Mouse (Mus musculus) brown adipose tissue, adult 24 weeks (tissue): Measurements from ENCODE around the gene Gnmt. TPM values are rescaled to one million over a fixed set of nuclear protein-coding genes. Genes with fewer than 3 reads are reported as not detected.

Experiments
- H3K27ac ChIP-seq: fragments of 200-500 bp; replicated peaks from 2 replicates; pipeline ENCODE4 v1.5.1; 2012; ENCODE audit warnings: low read depth, mild to moderate bottlenecking, low read length
- H3K4me1 ChIP-seq: fragments of 200-500 bp; 2 replicates; pipeline ENCODE4 v1.6.1; 2012; ENCODE audit warnings: low read length, mixed read lengths; ENCODE audit not compliant: control insufficient read depth, insufficient read depth, insufficient read length
- H3K4me3 ChIP-seq: fragments of 200-500 bp; 2 replicates; pipeline ENCODE4 v1.5.1; 2012; ENCODE audit warnings: low read depth, mild to moderate bottlenecking, low read length, moderate library complexity; ENCODE audit not compliant: insufficient read depth
- polyA plus RNA-seq: library from polyadenylated mRNA; stranded (reverse); fragments of >200 nt; gene quantifications from 2 replicates; pipeline ENCODE4 v1.2.4, GENCODE M21; 2012; ENCODE audit not compliant: missing spikeins, insufficient read depth, insufficient read length

The Gnmt gene
- polyA plus RNA-seq, 1 experiment = 4.0 TPM

DNA sequence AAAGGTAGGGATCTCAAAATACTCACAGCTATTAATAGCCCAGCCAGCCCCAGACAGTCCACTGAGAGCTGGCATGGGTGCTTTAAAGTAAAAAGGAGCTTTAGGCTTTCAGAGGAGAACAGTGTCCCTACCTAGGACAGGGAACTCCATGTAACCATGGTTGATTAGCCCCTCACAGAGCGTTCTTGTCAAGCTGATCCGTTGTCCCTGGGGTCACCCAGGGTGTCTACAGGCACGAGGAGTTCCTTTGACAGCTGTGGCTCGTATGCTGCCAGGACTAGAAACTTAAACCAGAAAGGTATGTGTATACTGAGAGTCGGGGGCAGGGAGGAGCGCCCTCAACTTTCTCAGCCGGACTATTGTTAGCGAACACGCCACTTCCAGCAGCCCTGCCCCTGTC, 50.1 kb downstream of the Gnmt start:
- Histone ChIP-seq H3K4me1 (peaks cover 4% of the 10 kb centered on the region; the same call in 1 of the 2 replicates), H3K27ac (no peak overlapping the region), H3K4me3 (peak overlapping the region; percentile 81; the same call in 1 of the 2 replicates)

DNA sequence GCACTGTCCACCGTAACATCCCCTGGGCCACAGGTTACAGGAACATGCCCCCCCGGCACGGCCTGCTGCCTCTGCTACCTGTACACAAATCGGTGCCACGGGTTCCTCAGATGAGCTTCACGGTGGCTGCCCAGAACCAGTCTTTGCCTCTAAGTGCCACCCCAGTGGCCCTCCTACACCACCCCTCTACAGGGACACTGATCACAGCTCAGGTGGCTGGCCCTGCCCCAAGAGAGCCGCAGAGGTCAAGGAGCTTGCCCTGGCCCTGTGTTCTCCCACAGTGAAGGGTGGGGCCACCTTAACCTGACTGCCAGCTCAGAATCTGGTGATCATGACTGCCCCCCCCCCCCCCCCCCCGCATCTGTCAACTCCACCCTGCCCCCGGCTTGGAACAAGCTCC, 50.6 kb downstream of the Gnmt start, which contains the start of gene Mea1:
Mea1 (plus strand) TSS at position 378 of the 400 bp plus-strand sequence.
- H3K4me3 ChIP-seq = peak within 1 kb of the TSS; percentile 81
- no peak within 1 kb of the TSS for H3K27ac ChIP-seq

More for the DNA sequence above, 50.6 kb downstream of the Gnmt start, which contains the start of gene Mea1:
- peaks cover 4% of the 10 kb centered on the region; the same call in 1 of the 2 replicates for H3K4me1 ChIP-seq

Other genes with a start within 250 kb of the Gnmt start
- gene Ttbk1, start 241.5 kb downstream of the Gnmt start, polyA plus RNA-seq = not detected in 2 replicates
- 0.87 TPM in 1 of 2 replicates, not detected in the other for gene Dnph1, start 232.5 kb downstream of the Gnmt start, polyA plus RNA-seq
- gene Cul9, start 182.8 kb downstream of the Gnmt start, polyA plus RNA-seq = 11.6 and 14.5 TPM in 2 replicates
- gene Srf, start 173.0 kb downstream of the Gnmt start, polyA plus RNA-seq = 17.6 and 19.1 TPM in 2 replicates
- gene Ptk7, start 99.7 kb downstream of the Gnmt start, polyA plus RNA-seq = 0.42 TPM in 1 of 2 replicates, not detected in the other
- gene Klc4, start 83.1 kb downstream of the Gnmt start, polyA plus RNA-seq = 15.7 and 15.9 TPM in 2 replicates
- 118 and 151 TPM in 2 replicates for gene Mrpl2, start 82.9 kb downstream of the Gnmt start, polyA plus RNA-seq
- gene Cul7, start 78.8 kb downstream of the Gnmt start, polyA plus RNA-seq = 8.9 and 13.8 TPM in 2 replicates
- 19.7 and 20.6 TPM in 2 replicates for gene Rrp36, start 54.8 kb downstream of the Gnmt start, polyA plus RNA-seq
- gene Mea1, start 50.4 kb downstream of the Gnmt start, polyA plus RNA-seq = 121 and 148 TPM in 2 replicates
- gene Klhdc3, start 48.3 kb downstream of the Gnmt start, polyA plus RNA-seq = 24.2 and 24.8 TPM in 2 replicates
- gene Ppp2r5d, start 24.1 kb downstream of the Gnmt start, polyA plus RNA-seq = 33.3 and 37.8 TPM in 2 replicates
- gene Pex6, start 17.7 kb downstream of the Gnmt start, polyA plus RNA-seq = 42.3 and 56.0 TPM in 2 replicates
- gene Cnpy3, start 23.0 kb upstream of the Gnmt start, polyA plus RNA-seq = 14.2 and 16.3 TPM in 2 replicates
- gene Ptcra, start 34.5 kb upstream of the Gnmt start, polyA plus RNA-seq = not detected in 2 replicates
- 62.8 and 70.6 TPM in 2 replicates for gene 2310039H08Rik, start 43.5 kb upstream of the Gnmt start, polyA plus RNA-seq
- gene Rpl7l1, start 53.5 kb upstream of the Gnmt start, polyA plus RNA-seq = 51.1 and 77.6 TPM in 2 replicates
- 5.3 and 9.8 TPM in 2 replicates for gene Bicral, start 129.3 kb upstream of the Gnmt start, polyA plus RNA-seq
- 10.1 TPM in 2 replicates for gene Tbcc, start 161.5 kb upstream of the Gnmt start, polyA plus RNA-seq
- not detected in 2 replicates for gene Prph2, start 181.3 kb upstream of the Gnmt start, polyA plus RNA-seq